Mouse (Mus musculus): Measurements from ENCODE around the gene Mfsd4b5.
"Not testable (repeated sequence)": the region's sequence is repeated elsewhere in the genome, so short reads cannot be mapped to it uniquely, and the experiment has no call there.

Mfsd4b5 gene

DNA sequence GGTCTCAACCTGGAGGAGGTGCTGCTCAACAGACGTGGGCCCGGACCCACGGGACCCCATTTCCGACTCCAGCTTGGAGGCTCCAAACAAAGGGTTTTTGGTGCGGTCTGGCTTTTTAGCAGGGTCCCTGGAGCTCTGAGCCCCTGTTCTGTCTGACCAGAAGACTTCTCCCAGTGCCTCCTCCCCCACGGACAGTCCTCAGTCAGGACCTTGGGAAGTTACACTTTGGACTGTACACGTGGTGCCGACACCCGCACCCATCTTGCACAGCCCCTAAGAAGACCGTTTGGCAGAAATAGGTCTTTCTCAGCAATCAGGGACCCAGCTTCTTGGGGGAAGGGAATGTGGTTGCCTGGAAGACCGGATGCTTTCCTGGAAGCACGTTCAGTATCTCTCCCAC, at the start of gene Mfsd4b5:
Gene Mfsd4b5, minus strand, starts transcription at position 181 of the 400 bp plus-strand sequence.
- in situ Hi-C loops (cut with MboI; ENCODE audit: low sequenced_read_pairs), result no loop called here

DNA sequence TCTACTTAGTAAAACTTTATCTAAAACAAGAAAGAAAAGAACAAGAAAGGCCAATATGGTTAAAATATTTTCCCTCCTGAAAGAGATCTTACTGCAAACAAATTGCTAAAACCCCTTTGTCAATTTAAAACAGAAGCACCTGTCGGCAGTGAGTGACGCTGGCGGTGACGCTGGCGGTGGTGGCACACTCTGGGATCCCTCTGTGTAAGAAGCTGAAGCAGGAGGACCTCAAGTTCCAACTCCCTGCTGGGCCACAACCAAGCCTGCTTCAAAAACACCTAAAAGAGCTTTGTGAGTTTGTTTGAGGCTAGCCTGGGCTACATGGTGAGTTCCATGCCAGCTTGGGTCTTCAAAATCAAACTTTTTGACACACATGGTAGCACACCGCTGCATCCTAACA, 48.5 kb upstream of the Mfsd4b5 start:
- in situ Hi-C loops (cut with MboI; ENCODE audit: low sequenced_read_pairs), result no loop called here

DNA sequence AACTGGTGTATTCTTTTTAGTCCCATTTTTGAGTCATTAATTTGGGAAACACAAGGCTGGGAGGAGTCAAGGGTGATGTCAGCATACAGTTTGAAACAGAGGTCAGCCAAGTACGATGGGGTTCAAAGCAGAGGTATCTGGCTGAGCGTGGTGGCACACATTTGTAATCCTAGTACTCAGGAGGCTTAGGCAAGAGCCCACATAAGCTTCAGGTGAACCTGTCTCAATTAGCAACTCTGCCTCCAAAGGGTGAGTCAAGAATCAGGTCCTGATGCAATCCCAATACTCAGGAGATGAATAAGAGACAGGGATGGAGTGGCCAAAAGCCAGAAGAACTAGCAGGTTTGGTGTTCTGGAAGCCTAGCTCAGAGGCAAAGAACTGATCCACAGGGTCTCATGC, 46.5 kb upstream of the Mfsd4b5 start:
- in situ Hi-C loops (cut with MboI; ENCODE audit: low sequenced_read_pairs), result no loop called here

DNA sequence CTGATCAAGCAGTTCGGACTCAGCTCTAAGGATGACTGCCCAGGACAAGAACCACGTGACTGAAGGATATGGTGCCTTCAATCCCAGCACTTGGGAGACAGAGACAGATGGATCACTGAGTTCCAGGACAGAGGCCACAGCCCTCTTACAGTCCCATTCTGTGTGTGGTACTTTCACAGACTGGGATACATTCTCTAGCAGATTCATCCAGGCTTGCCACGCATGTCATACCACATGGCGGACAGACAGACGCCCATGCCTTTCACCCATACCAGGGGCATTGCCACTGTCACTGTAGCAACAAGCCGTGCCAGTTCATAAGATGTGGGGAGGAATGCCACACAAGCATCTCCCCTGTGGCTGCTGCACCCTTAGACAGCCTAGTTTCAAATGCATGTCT, 44.3 kb upstream of the Mfsd4b5 start:
- in situ Hi-C loops (cut with MboI; ENCODE audit: low sequenced_read_pairs), result no loop called here

DNA sequence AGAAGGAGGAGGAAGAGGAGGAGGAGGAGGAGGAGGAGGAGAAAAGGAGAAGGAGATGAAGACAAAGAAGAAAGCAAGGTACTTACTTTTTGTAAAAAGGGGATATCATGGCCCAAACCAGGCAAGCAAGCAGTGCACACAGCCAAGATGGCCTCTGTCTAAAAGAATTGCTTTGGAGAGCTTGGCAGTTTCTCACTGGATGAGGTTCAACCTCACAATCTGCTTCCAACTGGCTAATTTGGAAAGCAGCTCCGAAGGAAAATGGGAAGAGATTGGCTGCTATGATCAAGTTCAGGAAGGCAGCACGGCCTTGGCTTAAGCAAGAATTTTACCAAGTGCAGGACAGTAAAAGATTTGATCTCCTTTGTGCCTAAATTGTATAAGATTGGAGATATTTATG, 43.2 kb upstream of the Mfsd4b5 start:
- in situ Hi-C loops (cut with MboI; ENCODE audit: low sequenced_read_pairs), result no loop called here

DNA sequence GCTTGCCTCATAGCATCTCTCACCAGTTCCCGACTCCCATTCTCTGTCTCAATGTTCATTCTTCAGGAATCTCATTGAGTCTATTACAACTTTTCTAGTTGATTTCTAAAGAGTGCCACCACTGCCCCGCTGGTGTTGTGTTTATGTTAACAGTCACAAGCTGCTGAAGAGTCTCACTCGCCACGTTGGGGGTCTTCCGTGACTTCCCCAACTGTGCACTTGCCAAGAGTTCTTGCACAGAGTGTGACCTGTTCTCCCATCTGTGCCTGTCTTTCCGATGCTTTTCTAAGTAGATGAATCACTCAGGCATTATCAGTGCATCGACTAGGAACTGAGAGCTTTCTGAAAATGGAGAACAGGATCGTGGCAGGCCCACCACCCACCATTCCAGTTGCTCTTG, 41.6 kb upstream of the Mfsd4b5 start:
- in situ Hi-C loops (cut with MboI; ENCODE audit: low sequenced_read_pairs), result no loop called here

DNA sequence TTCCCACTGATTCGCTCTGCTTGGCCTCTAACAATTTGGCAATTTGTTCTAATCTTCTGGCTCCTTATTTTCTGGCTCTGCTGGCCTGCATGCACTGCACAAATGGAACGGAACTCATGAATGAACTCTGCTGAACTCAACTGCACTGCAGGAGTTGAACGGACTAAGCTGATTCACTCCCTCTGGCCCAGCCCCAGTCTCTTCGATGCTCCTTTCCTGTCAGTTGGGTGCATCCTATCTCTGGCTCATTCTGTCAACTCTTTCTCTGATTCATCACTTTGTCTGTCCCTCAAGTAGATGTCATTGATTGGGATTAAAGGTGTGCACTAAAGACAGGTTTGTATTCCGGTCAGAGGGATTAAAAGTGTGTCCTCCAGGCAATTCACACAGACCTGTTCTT, 40.1 kb upstream of the Mfsd4b5 start:
- in situ Hi-C loops (cut with MboI; ENCODE audit: low sequenced_read_pairs), result no loop called here

DNA sequence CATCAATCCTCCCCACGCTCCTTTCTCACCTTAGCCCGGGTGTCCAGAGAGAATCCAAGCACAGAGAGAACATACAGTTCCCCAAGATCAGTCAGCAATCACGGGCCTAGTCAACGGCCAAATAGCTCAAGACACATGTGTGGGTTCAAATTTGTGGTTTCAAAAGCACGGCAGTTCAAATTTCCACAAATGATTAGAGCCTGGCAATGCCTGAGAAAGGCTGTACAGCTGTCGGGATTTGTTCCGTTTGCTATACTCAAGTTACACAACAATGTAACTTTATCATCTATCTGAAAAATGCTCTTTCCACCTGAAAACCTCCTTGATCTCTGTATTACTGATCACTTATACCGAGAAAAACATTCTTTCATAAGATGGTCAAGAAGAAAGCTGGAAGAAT, 39.1 kb upstream of the Mfsd4b5 start:
- in situ Hi-C loops (cut with MboI; ENCODE audit: low sequenced_read_pairs), result no loop called here

DNA sequence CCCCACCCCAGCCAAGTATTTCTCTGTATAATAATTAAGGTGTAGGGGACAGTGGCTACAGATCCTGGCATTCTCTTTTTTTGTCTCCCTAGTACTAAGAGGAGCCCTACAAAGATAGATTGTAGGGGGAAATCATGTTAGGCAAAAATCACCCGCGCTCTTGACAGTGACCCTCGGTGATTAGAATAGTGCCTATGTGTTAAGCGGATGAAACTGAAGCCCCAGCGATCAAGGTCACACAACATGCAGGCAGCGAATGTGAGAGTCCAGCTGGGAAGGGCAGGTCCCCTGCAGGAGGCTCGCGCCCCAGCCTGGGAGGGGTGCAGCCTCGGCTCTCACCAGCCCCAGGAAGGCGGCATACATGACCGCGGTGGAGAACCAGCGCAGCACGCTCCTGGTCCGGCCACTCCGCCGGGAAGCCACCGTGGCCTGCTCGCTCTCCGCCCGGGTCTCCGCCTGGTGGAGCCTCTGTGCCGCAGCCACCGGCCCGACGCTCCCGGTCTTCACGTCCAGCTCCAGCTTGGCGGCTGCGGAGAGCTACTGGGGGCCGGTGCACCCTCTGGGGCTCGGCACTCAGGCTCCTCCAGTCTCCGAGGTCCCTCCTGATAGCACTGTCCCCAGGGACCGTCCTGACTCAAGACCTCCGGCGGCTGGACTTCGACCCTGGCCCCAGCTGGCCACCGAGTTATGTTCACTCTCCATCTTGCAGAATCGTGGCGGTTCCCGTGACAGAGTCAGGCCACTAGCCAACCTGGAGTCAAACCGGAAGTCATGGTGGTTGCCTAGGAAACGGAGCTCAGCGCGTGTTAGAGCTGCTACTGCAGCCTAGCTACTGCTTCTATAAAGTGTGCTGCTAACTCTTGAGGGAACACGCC, 38.3 kb upstream of the Mfsd4b5 start, which contains the start of gene Mfsd4b1:
Gene Mfsd4b1, minus strand, starts transcription at position 715 of the 875 bp plus-strand sequence.
- in situ Hi-C loops (cut with MboI; ENCODE audit: low sequenced_read_pairs), result no loop called here

DNA sequence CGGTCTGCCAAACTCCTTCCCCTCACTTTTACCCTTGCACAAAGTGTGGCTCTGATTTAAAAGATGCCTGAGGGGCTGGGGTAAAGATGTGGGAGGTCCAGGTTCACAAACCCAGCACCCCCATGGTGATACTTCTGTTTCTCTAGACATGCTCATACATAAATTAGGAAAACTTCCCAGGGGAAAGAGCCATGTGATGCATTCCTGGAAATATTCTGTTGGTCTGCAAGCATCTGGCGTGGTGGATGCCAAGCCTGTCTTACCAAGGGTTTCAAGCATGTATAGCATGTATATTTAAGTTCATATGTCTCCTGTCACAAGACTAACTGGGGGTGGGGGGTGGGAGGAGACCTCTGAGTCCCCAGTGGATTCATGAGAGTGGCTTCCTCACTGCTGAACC, 34.0 kb upstream of the Mfsd4b5 start:
- in situ Hi-C loops (cut with MboI; ENCODE audit: low sequenced_read_pairs), result no loop called here

DNA sequence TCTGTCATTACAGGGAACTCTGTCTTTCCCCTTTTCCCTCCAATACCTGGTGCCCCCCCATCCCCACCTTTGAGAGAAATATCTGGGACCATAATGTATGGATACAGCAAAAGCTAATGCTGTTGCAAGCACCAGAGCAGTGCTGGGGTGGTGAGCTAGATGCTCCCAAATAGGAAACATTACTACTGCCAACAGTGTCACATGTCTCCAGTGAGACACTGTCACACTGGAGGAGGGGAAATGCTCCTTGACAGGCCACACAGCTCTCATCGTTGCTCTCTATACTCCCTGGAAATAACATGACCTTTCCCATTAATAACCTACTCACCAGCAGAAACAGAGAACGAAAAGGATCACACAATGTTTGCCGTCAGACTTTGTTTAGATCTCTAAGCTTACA, 33.0 kb upstream of the Mfsd4b5 start:
- in situ Hi-C loops (cut with MboI; ENCODE audit: low sequenced_read_pairs), result no loop called here

DNA sequence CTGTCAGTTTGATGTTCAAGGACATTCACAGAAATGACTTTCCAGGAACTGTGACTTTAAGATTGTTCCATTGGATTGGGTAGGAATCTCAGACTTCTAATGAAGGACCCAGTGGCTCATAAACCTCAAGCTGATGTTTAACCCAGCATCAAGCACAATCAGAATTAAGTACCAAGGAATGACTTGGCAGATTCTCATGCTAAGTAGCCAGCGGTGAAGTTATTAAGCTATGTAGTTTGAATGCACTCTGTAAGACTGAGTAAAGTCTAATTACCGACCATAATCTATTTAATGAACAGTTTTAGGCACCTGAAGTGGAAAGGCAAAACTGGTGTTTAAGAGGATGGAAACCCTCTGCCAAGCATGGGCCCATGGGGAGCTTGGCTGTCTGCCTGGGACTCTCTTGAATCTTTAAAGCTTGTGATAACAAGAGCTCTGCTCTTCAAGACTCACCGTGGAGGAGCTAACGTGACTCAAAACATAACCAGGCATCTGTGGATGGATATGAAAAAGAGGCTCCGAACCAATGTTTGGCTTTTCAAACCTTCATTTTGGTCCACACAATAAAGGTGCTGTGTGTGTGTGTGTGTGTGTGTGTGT, 31.9 kb upstream of the Mfsd4b5 start:
- in situ Hi-C loops (cut with MboI; ENCODE audit: low sequenced_read_pairs), result no loop called here

DNA sequence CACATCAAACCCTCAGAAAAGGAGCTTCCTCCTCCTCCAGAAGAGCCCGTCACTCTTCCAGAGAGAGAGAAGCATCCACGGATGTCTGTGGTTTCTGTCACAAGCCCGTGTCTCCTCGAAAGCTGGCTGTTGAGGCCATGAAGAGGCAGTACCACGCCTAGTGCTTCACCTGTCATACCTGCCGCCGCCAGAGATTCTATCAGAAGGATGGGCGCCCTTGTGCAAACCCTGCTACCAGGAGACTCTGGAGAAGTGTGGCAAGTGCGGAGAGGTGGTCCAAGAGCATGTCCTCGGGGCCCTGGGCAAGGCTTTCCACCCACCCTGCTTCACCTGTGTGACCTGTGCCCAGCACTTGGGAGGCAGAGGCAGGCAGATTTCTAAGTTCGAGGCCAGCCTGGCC, 23.1 kb upstream of the Mfsd4b5 start:
- in situ Hi-C loops (cut with MboI; ENCODE audit: low sequenced_read_pairs), result no loop called here

DNA sequence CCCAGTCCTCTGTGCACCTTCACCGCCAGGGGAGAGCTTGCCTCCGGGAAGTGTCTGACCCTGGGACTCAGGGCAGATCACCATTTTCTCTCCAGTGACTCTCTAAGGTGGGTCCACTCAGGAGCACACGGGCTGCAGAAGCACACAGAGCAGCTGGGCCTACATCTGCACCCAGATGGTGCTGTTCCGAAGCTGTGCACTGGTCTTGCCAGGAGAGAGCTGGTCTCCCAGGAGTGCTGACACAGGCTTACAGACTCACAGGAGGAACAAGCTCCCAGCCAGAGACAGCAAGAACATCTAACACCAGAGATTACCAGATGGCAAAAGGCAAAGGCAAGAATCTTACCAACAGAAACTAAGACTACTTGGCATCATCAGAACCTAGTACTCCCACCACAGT, 22.4 kb upstream of the Mfsd4b5 start:
- in situ Hi-C loops (cut with MboI; ENCODE audit: low sequenced_read_pairs), result not testable (repeated sequence)

DNA sequence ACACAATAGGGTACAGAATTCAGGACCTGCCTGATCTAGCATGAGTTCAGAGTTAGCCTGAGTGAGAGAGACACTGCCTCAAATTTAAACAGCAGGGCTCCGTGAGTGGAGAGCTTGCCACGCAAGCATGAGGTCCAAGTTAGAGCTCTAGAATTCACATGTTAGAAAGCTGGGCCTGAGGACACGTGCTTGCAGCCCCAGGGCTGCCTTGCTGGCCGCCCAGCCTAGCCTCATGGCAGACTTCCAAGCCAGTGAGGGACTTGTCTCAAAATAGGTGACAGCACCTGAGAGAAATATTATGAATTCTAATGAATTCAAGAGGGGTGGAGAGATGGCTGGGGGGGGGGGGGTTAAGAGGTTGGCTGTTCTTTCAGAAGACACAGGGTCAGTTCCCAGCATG, 21.5 kb upstream of the Mfsd4b5 start:
- in situ Hi-C loops (cut with MboI; ENCODE audit: low sequenced_read_pairs), result no loop called here

DNA sequence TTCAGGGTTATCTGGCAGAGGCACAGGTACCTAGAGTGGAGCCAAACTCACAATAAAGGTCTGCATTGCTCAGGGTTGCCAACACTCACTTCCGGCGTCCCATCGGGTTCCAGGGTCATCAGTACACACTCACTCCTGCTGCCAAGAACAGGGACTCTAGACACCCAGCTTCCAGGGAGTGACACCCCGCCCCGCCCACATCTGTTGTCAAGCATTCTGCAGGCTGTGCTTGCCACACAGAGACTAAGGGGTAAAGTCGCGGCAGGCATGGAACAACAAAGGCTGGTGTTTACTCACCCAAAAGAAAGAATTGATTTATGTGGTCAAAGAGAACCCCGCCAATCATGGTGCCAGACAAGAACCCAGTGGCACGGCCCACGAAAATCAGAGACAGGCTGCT, 20.5 kb upstream of the Mfsd4b5 start:
- in situ Hi-C loops (cut with MboI; ENCODE audit: low sequenced_read_pairs), result no loop called here

DNA sequence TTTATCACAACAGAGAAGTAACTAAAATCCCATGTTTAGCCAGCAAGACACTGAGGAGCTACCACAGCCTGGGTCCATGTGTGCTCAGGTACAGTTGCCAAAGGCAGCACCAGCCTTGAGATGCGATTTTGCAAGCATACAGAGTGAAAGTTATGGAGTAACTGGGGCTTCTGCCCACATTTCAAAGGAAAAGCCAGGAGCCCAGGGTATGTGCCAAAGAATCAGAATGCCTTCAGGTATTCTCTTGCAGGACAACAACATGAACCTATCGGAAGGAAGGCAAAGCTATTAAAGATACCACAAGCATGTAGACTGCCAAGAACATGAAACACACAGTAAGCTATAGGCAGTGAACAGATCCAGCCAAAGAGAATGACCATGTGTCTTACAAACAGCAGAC, 14.3 kb upstream of the Mfsd4b5 start:
- in situ Hi-C loops (cut with MboI; ENCODE audit: low sequenced_read_pairs), result no loop called here

DNA sequence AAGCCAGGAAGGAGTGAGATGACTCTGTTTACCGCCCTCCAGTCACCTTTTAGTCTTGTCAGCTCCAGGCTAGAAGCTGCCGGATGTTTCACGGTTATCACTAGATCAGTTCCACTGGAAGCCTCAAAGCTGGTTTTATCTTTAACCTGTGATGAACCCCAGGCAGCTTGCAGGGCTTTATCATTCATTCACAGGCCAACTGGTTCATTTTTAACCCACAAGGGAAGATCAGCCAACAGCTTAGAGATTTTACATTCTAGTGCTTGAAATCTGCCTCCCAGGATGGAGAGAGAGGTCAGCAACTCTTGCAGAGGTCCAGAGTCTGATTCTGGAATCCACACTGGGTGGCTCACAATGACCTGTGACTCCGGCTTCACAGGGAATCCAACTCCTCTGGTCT, 4.7 kb upstream of the Mfsd4b5 start:
- in situ Hi-C loops (cut with MboI; ENCODE audit: low sequenced_read_pairs), result no loop called here

DNA sequence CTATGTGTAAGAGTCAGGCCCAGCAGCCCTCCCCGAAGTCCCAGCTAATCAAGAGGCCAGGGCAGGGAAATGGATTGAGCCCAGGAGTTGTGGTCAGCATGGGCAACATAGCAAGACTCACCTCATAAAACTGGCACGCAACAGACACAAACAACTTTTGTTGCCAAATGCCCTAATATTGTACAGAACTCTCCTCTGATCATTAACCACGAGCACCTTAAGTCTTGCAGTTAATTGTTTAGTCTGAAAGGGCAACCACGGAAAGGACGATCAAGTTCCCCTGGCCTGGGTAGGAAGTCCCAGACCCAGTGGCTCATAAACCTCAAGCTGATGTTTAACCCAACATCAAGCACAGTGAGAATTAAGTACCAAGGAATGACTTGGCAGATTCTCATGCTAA, 3.8 kb downstream of the Mfsd4b5 start:
- in situ Hi-C loops (cut with MboI; ENCODE audit: low sequenced_read_pairs), result no loop called here

DNA sequence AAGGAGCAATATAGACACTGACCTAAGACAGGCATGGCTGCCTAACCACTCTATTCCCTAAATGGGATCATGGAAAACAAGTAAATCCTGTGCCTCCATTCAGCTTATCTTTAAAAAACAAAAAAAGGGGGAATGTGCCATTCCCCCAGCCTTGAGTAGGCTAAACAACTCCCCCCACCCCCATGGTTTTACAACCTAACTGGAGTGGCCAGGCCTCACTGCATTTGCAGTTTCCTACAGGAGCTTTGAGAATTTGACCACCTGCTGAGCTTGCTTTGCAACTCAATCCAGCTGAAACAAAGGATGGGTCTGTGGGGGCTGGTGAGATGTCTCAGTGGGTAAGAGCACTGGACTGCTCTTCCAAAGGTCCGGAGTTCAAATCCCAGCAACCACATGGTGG, 8.2 kb downstream of the Mfsd4b5 start:
- in situ Hi-C loops (cut with MboI; ENCODE audit: low sequenced_read_pairs), result no loop called here

DNA sequence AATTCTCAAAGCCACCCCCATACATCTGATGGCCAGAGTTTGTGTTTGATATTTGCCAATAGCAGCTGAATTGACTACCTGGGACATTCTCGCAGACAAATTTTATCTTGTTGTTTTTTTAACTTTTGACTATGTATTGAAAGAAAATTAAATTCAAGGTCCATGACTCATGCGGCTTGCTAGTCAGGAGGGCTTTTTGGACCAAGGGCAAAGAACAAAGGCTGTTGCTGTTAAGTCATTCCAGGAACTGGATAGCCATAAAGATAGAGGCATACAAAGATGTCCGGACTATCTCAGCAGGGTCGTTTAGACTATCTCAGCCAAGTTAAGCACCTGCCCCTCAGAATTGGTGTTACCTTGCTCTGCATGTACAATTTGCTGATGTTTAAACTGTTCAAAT, 9.1 kb downstream of the Mfsd4b5 start:
- in situ Hi-C loops (cut with MboI; ENCODE audit: low sequenced_read_pairs), result no loop called here

DNA sequence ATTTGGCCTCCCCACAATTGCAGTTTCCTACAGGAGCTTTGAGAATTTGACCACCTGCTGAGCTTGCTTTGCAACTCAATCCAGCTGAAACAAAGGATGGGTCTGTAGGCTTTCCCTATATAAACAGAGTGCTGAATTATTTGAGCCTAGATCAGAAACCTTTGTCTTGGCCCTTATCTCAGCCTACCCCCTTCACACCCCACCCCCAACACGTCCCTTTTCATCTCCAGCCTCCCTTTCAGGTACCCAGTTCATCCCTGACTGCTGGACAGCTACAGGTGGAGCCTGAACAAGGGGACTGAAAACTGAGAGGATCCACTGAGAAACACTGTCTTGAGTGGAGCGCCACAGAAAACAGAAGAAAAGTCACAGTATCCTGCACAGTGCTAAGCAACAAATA, 10.7 kb downstream of the Mfsd4b5 start:
- in situ Hi-C loops (cut with MboI; ENCODE audit: low sequenced_read_pairs), result no loop called here

DNA sequence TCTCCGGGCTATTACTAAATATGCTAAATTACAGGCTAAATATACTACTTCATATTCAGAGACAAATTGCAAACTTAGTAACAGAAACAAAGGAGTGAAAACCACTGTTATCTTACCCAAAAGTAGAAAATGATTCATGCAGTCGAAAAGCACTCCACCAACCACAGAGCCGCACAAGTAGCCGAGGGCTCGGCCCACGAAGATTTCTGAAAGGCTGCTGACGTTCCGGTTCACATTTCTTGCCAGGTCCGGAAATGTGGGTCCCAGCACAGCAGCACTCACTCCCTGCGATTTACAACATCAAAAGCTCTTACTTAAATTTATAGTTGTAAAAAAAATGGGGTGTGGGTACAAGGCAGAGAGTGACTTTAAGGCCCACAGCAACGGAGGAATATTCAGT, 11.5 kb downstream of the Mfsd4b5 start:
- in situ Hi-C loops (cut with MboI; ENCODE audit: low sequenced_read_pairs), result no loop called here
